Mouse (Mus musculus): Measurements from ENCODE around the gene Gjb2. TPM values are rescaled to one million over a fixed set of nuclear protein-coding genes. Genes with fewer than 3 reads are reported as not detected.

The Gjb2 gene
- total RNA-seq (2014; fragmentation: Nextera tagmentation) (0.40 TPM in 1 of 2 replicates, not detected in the other), total RNA-seq (2017) (1.8 TPM in 1 of 2 replicates, not detected in the other)

DNA sequence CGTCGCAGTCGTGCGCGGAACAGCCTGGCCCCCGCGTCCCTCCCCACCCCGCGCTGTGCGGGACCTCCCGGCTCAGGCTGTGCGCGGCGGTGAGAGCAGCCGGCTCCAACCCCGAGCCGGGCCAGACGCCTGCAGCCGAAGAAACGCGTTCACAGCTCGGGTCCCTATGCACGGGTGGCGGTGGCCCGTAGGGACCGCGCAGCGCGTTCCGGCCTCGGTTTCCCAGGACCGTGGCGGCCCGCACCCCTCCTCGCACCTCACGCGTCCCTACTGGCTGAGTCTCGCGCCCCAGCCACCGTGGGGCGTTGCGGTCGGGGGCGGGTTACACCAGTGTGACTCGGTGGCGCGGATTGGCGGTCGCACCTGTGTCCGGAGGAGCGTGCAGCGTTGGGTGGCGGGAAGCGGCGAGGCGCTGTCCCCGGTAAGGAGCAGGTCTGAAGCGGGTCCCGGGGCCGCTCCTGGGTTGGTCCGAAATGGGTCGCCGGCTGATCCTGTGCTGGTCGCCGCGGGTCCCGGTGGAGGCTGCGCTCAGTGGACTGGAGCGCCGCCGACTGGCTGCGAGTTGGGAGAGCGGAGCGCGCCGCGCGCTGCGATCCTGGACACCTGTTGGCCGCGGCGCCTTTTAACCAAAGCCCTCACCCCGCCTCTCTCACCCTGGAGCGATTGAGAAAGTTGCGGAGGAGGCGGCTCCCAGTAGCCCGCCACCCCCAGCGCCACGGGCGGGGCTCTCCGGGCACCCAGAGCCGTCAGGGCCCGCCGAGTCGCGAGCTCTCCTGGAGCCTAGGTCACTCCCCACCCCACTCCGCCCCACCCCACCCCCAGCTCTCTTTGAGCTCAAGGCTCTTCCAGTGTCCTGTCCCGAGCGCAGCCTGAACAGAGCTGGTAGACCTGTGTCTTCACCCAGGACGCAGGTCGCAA, at the start of gene Gjb2:
Gene Gjb2 (minus strand): TSS at position 597 of the 918 bp plus-strand sequence.
- 0 out of 2 replicates have a peak, but pooled peaks have one; percentile 16 for ATAC-seq (replicated peaks; ENCODE audit: low FRiP score, low TSS enrichment, poor library complexity, severe bottlenecking)

DNA sequence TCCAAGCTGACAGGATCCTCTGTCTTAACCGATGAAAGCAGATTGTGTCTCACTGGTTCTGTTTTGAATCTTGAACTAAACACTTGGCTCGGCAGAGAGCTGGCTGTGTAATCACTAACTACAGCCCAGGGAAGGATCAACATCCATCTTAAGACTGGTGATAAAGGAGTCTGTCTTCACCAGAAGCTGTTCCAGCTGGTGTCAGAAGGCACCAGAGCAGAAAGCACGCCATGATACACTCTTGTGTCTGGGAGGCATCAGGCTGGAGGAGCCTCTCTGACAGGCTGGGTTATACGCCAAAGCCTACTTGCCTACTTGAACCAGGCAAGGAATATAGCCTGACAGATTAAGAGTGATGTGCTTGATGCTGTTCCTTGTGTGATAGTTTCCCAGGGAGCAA, 41.2 kb upstream of the Gjb2 start:
- no peak for ATAC-seq (replicated peaks; ENCODE audit: low FRiP score, low TSS enrichment, poor library complexity, severe bottlenecking)

DNA sequence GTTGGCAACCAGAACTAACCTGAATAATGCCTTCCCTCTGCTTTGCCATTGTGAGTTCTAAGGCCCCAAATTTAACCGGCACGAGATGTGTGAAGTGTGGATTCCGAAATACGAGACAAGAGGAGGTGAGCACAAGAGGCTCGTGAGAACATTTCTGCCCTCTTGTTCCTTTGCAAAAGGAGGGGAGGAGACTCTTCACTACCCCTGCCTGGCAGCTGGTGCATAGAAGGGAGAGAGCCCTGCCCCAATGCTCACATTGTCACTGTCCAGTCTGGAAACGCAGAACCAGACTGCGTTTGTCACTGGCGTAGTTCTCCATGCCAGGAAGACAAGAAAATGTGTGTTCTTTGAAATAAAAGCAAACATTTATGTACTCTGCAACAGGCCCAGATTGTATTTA, 30.8 kb upstream of the Gjb2 start:
- ATAC-seq (replicated peaks; ENCODE audit: low FRiP score, low TSS enrichment, poor library complexity, severe bottlenecking) = no peak

DNA sequence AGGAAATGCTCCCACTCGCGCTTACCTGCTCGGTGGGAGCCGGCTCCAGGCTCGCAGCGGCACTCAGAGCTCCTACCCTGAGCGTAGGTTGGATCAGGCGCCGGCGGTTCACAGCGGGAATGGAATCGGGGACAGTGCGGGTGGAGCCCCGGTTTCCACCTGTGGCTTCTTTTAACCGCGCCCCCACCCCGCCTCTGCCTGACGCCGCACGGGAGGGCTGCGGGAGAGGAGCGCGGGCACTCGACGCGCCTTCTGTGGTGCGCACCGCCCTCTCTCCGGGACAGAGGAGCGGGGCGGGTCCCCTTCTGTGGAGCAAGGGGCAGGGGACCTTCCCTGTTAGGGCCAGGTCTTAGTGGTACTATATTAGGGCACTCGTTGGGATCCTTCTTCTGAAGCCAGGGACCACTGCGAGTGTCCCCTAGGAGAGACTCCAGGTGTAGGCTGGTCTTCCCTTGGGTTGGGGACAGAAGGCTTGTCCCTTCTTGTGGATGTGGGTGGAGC, 28.7 kb upstream of the Gjb2 start, which contains the start of gene Gjb6:
Gene Gjb6 (minus strand): TSS at position 451 of the 501 bp plus-strand sequence.
- ATAC-seq (replicated peaks; ENCODE audit: low FRiP score, low TSS enrichment, poor library complexity, severe bottlenecking) = no peak

DNA sequence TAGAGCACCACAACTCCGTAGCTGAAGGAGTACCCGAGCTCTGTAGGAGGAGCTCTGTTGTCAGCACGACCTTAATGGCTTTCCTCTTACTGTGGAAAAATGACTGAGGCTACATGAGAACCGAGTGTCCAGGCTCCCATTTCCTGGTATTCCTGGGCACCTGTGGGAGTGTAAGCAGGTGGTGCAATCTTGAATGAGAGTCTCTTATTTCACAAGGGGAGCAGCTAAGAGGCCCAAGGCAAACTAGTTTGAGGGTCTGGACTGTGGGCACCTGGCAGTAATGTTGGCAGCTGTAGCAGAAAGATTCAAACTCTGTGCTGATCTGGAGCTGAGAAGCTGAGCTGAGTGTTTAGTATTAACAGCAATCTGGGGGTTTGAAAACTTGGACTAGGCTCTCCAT, 22.9 kb upstream of the Gjb2 start:
- no peak for ATAC-seq (replicated peaks; ENCODE audit: low FRiP score, low TSS enrichment, poor library complexity, severe bottlenecking)

DNA sequence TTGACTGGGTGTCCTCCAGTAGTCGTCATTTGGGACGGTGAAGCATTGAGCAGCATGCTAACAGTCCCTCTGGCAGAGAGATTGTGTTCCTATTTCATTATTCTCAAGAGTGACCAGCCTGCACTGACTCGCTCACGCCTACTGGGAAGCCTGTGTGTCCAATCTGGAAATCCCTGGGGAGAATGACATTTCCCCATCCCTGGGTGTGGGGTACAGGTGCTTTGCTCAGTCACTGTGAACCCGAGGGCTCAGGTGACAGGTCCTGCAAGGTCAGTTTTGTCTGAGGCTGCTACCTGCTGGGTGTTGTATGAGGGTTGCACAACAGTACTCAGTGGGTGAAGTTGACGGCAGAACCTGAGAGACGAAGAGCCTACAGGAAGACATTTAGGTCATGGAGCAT, 17.8 kb upstream of the Gjb2 start:
- no peak for ATAC-seq (replicated peaks; ENCODE audit: low FRiP score, low TSS enrichment, poor library complexity, severe bottlenecking)

DNA sequence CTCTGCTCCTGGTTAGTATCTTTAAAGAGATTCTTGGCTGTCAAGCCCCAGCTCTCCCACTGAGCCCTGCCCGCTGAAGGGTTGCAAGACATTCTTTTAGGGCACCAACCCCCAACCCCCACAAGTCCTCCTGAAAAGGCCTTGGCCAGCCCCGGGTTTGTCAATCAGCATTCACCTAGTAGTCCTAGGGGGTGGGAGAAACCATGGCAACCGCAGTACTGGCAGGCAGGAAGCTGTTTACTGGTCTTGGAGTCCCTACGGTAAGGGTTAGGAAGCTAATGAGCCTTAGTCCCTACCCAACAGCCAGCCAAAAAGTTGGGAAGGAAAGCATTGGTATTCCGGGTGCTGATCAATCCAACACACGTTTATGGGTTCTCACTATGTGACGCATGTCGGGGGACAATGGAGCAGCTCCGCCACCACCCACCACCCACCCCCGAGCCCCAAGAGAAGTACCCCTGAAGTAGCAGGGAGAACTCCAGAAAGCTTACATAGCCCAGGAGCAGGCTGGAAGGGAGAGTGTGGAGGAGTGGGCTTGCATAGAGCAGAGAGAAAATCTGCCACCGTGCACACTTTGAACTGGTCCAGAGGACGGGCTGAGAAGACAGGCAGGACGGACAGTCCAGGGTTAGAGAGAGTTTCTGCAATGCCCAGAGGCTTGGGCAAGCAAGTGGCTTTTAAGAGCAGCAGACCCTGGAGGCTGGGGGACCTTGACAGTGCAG, 11.5 kb upstream of the Gjb2 start, which contains the start of gene Gm4491:
Gene Gm4491 (minus strand): TSS at position 61 of the 722 bp plus-strand sequence.
- ATAC-seq (replicated peaks; ENCODE audit: low FRiP score, low TSS enrichment, poor library complexity, severe bottlenecking) = no peak

DNA sequence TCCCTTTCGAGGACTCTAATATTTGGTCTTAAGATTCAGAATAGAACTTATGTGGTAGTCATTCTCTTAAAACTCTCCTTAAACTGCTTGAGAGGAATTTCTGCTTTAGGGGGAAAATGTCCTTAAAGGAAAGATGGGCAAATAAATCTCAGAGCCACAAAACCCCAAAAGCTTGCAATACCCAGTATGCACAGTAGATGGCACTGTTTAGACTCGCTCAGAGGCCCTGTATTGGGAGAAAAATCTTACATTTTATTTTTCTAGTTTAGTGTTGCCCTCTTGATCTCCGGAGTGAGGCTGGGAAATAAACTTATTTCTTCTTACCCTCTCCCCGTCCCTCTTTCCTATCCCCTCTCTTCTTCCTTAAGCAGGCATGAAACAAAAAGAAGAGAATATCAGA, 4.7 kb upstream of the Gjb2 start:
- 0 out of 2 replicates have a peak, but pooled peaks have one; percentile 28 for ATAC-seq (replicated peaks; ENCODE audit: low FRiP score, low TSS enrichment, poor library complexity, severe bottlenecking)

DNA sequence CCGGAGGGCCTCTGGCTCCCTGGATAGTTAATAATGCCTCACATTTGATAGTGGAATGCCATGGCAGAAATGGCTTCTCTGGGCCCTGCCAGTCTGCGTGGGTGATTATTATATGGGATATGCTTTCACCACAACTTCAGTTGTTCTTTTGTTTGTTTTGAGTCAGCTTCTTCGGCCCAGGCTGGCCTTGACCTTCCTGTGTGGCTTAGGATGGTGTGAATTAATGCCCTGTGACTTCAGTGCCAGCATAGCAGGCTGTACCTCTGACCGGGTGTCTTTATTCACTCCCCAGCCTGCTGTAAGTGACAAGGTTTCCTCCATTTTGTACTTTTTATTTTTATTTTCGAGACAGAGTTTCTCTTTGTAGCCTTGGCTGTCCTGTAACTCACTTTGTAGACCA, 3.4 kb upstream of the Gjb2 start:
- no peak for ATAC-seq (replicated peaks; ENCODE audit: low FRiP score, low TSS enrichment, poor library complexity, severe bottlenecking)

DNA sequence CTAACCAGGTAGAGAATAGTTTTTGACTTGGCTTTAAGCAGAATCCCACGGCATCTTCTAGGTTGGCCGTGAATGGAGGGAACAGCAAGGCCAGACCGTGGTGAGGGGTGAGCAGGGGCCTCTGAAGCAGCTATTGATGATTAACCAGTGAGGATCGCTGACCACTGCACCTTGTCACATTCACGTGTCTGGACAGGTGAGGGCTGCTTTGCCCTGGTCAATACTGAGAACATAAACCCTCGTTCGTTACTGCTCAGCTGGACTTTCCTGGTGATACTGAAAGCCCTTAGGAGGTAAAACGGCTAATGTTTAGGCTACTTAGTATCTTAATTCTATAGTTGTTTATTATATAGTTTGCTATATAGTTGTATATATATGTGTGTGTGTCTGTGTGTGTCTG, 2.6 kb upstream of the Gjb2 start:
- no peak for ATAC-seq (replicated peaks; ENCODE audit: low FRiP score, low TSS enrichment, poor library complexity, severe bottlenecking)

DNA sequence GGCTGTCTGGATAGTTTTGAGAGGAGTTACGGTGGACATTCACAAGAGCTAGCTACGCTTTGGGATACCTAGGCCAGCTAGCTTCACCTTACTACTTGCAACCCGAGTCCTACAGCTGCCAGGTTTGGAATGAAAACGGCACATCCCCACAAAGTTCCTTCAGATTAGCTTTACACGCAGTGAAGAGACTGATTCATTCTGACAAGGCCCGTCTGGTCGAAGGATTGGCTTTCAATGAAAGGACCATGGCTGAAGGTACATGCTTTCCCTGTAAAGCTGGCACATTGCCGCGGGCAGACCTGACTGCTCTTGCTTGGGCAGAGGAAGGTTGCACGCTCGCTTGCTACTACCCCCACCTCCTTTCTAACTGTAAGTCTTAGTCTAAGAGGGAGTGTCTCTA, 1.2 kb upstream of the Gjb2 start:
- no peak for ATAC-seq (replicated peaks; ENCODE audit: low FRiP score, low TSS enrichment, poor library complexity, severe bottlenecking)

DNA sequence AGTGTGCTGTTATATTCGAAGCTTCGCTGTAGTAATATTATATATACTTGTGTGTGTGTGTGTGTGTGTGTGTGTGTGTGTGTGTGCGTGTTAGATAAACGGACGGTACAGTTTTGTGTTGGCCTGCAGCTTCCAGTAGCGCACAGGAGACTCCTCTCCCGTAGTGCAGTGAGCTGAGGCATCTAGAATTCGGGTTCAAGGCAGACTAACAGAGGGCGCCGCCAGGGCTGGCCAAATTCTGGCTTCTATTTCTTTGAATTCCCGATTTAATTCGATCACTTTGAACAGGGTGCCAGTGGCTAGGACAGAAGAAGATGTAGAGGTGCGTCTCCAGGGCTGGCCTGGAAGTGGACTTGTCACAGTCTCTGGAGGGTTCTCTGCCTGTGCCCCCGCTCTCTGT, 609 bp upstream of the Gjb2 start:
- ATAC-seq (replicated peaks; ENCODE audit: low FRiP score, low TSS enrichment, poor library complexity, severe bottlenecking) = no peak

DNA sequence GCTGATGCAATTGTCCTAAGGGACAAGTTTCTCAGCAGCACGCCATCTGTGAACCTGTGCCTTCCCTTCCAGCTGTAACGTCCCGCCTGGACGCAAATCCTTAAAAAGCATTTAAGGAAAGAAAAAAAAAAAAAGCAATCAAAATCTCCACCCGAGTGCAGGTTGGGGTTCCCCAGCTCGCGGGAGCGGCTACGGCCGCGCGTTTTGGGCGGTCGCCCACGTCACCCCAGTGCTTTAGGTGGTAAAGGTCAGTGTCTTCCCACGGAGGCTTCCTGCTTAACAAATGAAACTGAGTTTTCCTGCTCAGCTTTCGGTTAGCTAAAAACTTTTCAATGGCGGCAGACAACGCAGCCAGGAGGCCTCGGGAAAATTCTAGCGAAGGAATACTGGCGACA, 794 bp downstream of the Gjb2 start:
- ATAC-seq (replicated peaks; ENCODE audit: low FRiP score, low TSS enrichment, poor library complexity, severe bottlenecking) = no peak

DNA sequence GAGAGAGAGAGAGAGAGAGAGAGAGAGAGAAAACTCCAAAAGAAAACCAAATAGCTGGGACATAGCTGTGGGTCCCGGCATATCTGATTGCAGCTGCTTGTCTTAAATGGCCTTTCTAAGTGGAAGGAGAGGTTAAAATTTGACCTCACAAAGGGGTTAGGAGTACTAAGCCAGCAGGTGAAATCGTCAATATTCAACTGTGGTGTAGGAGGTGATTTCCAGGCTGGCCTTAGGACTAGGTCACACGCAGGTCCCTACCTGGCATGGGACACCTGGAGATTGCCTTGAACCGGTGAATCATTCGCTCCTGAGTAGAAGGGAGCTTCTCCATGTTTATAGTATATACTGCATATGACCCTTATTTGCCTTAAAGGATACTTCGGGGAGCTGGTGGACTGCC, 1.4 kb downstream of the Gjb2 start:
- no peak for ATAC-seq (replicated peaks; ENCODE audit: low FRiP score, low TSS enrichment, poor library complexity, severe bottlenecking)

DNA sequence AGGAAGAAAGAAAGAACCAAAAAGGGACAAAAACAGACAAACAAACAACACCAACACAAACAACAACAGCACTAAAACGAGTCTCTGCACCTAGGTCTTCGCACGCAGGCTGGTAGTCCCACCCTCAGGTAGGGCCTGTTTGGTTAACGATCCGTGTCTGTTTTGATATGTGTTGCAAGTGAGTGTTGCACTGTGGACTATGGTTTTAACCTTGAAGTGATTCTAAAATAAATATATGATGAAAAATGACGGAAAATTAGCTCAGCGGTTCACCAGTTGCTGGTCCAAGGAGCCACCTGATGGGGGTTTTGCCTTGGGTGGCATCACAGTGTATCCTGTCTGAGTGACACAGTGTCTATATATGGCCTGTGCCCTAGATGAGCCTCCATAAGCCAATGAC, 2.9 kb downstream of the Gjb2 start:
- no peak for ATAC-seq (replicated peaks; ENCODE audit: low FRiP score, low TSS enrichment, poor library complexity, severe bottlenecking)

DNA sequence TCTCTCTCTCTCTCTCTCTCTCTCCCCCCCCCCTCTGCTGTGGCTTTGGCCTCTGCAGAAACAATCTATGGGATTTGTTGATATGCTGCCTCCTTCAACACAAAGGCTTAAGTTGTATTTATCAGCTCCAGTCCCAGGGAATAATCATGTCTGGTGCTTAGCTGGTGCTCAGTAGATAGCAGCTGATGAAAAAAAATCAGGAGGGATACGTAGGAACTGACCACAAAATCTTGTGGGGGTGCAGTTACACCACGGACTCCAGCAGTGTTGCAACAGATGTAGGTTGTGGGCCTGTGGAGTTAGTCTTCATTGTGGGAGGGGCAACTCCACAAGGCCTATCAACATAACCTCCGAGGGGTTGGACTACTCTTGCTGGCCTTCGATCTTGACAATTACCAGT, 8.6 kb downstream of the Gjb2 start:
- ATAC-seq (replicated peaks; ENCODE audit: low FRiP score, low TSS enrichment, poor library complexity, severe bottlenecking) = peak; percentile 51

DNA sequence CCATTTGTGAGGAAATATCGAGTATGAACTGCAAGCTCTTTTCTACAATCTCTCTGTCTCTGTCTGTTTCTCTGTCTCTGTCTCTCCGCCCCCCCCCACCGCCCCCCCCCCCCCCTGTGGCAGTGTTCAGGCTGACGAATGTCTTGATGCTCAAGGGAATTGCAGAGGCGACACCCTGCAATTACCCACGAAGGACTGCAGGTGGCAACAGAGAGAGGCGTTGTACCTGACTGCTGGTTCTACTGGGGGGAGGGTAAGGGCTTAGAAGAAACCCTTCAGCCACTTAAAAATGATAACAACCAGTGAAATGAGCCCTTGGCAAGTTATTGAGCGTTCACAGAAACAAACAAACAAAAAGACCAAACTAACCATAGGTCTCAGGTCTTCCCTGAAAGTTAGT, 11.5 kb downstream of the Gjb2 start:
- peak; percentile 74 for ATAC-seq (replicated peaks; ENCODE audit: low FRiP score, low TSS enrichment, poor library complexity, severe bottlenecking)

DNA sequence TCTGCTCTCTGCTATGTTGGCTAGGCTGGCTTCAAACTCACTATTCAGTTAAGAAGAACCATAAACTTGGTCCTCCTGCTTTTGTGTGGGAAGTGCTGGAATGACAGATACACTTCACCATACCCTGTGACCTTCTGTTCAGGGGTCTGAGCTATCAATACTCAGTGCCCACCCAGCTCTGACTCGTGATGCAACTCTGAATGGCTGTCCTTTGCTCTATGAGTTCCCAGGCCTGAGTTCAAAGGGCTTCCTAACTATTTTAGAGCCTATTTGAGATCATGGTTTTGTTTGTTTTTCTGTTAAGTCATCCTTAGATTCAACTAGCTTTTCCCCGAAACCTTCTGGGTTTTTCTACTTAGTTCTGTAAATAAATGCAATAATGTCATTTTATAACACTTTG, 14.5 kb downstream of the Gjb2 start:
- ATAC-seq (replicated peaks; ENCODE audit: low FRiP score, low TSS enrichment, poor library complexity, severe bottlenecking) = no peak

DNA sequence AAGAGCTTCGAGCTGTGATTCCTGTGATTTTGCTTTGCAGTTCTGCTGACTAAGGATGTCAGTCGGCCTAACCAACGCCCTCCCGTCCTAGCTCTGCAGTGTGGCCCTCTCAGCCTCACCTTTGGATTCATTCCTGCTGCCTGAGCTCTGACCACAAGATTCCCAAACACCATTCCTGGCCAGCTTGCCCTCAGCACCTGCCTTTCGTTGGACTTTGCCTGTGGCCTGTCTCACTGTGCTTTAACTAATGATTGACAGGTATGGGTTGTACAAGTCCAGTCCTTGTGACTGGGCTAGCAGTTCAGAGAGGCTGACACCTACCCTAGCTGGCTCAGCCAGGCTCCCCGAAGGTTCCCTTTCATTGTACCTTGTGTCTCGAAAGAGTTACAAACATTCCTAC, 15.4 kb downstream of the Gjb2 start:
- ATAC-seq (replicated peaks; ENCODE audit: low FRiP score, low TSS enrichment, poor library complexity, severe bottlenecking) = no peak

DNA sequence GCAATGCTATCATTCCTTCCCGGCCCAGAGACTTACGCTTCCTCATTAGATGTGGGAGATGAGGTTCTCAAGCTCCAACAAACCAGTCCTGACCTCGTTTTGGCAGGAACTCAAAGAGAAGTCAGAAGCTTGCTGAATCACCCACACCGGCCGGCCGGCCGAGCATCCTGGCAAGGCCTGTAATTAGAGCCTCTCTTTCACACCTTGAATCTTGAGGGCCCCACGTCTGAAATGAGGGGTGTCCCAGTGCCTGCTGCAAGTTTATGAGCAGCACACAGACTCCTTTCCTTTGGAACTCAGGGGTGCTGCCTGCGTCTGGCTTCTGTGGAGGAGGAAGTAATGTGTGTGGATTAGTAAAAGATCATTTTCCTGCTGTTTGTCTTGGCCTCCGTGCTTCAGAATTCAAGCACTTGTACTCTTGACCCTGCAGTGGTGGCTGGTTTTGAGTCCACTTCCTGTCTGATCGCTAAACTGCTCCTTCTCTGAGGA, 20.3 kb downstream of the Gjb2 start:
- ATAC-seq (replicated peaks; ENCODE audit: low FRiP score, low TSS enrichment, poor library complexity, severe bottlenecking) = no peak

All from megakaryocyte-erythroid progenitor cell, adult 5-6 weeks (primary cell).